Mouse (Mus musculus) NIH3T3 (cell line): ENCODE measurements around the gene Ndc1.
"Not testable (repeated sequence)": the region's sequence is repeated elsewhere in the genome, so short reads cannot be mapped to it uniquely, and the experiment has no call there.

Experiments
- DNase-seq: peaks from one replicate; pipeline ENCODE4 v3.0.0-alpha.2; 2012; ENCODE audit warnings: low read depth

The Ndc1 gene

GRCm38 (mm10) chr4:107364190-107364639 is 3.4 kb upstream of the Ndc1 start:
- peak; percentile 60 for DNase-seq

- not testable (repeated sequence) for DNase-seq
These were observed 1.2 kb upstream of the Ndc1 start for GRCm38 (mm10) chr4:107366408-107366807.

GRCm38 (mm10) chr4:107372304-107372703 is 4.7 kb downstream of the Ndc1 start:
- DNase-seq = peak; percentile 83

GRCm38 (mm10) chr4:107374677-107375076 is 7.1 kb downstream of the Ndc1 start:
- DNase-seq = peak; percentile 79

- no peak for DNase-seq
These were observed 11.4 kb downstream of the Ndc1 start for GRCm38 (mm10) chr4:107378954-107379353.

- DNase-seq = no peak
These were observed 13.3 kb downstream of the Ndc1 start for GRCm38 (mm10) chr4:107380871-107381270.

- DNase-seq = no peak
These were observed 19.5 kb downstream of the Ndc1 start for GRCm38 (mm10) chr4:107387038-107387437.

GRCm38 (mm10) chr4:107387465-107387864 is 19.9 kb downstream of the Ndc1 start:
- DNase-seq = no peak

- no peak for DNase-seq
These were observed 20.7 kb downstream of the Ndc1 start for GRCm38 (mm10) chr4:107388291-107388690.

GRCm38 (mm10) chr4:107389345-107389744 is 21.8 kb downstream of the Ndc1 start:
- DNase-seq = no peak

- DNase-seq = peak; percentile 62
These were observed 26.2 kb downstream of the Ndc1 start for GRCm38 (mm10) chr4:107393771-107394170.

GRCm38 (mm10) chr4:107420202-107420601 is 52.6 kb downstream of the Ndc1 start:
- no peak for DNase-seq

- DNase-seq = peak; percentile 85
These were observed 54.1 kb downstream of the Ndc1 start for GRCm38 (mm10) chr4:107421711-107422110.

GRCm38 (mm10) chr4:107422176-107422575 is 54.6 kb downstream of the Ndc1 start:
- DNase-seq = peak; percentile 92

- DNase-seq = peak; percentile 33
These were observed 58.0 kb downstream of the Ndc1 start for GRCm38 (mm10) chr4:107425616-107426015.

- DNase-seq = no peak
These were observed 59.0 kb downstream of the Ndc1 start for GRCm38 (mm10) chr4:107426631-107427030.

GRCm38 (mm10) chr4:107432717-107433116 is 65.1 kb downstream of the Ndc1 start:
- DNase-seq = peak; percentile 95

- DNase-seq = no peak
These were observed 66.4 kb downstream of the Ndc1 start for GRCm38 (mm10) chr4:107433998-107434355.

GRCm38 (mm10) chr4:107434356-107435237 is 67.0 kb downstream of the Ndc1 start, which contains the start of gene Glis1:
Glis1 (plus strand) TSS chr4:107434591.
- peak; percentile 96 for DNase-seq

- no peak for DNase-seq
These were observed 67.8 kb downstream of the Ndc1 start for GRCm38 (mm10) chr4:107435238-107435946.

- DNase-seq = no peak
These were observed 68.9 kb downstream of the Ndc1 start for GRCm38 (mm10) chr4:107436476-107436875.

- DNase-seq = no peak
These were observed 71.2 kb downstream of the Ndc1 start for GRCm38 (mm10) chr4:107438741-107439140.

- no peak for DNase-seq
These were observed 72.7 kb downstream of the Ndc1 start for GRCm38 (mm10) chr4:107440306-107440705.
